Mouse (Mus musculus) midbrain, embryonic 16.5 days (tissue): Measurements from ENCODE around the gene Tysnd1. TPM values are rescaled to one million over a fixed set of nuclear protein-coding genes. Genes with fewer than 3 reads are reported as not detected.

ENCODE experiments used
- ATAC-seq: fragments of 200-750 bp; cut with Nextera tagmentation; 2 replicates; pipeline ENCODE4 v1.8.0; 2017; ENCODE audit warnings: moderate TSS enrichment
- H3K27ac ChIP-seq: fragments of 300-500 bp; sonication (generic); 2 replicates; pipeline ENCODE4 v1.5.1; 2014; ENCODE audit warnings: mild to moderate bottlenecking, low read length, mixed read lengths
- H3K27me3 ChIP-seq: fragments of 300-500 bp; sonication (generic); 2 replicates; pipeline ENCODE4 v1.6.1; 2014; ENCODE audit warnings: low read depth, low read length, mixed read lengths; ENCODE audit not compliant: control insufficient read depth, insufficient read depth
- H3K36me3 ChIP-seq: fragments of 300-500 bp; sonication (generic); 2 replicates; pipeline ENCODE4 v1.6.1; 2014; ENCODE audit warnings: mild to moderate bottlenecking, low read length, moderate library complexity, mixed read lengths; ENCODE audit not compliant: control insufficient read depth, insufficient read depth
- H3K4me1 ChIP-seq: fragments of 300-500 bp; sonication (generic); 2 replicates; pipeline ENCODE4 v1.6.1; 2014; ENCODE audit warnings: mild to moderate bottlenecking, low read length, mixed read lengths; ENCODE audit not compliant: control insufficient read depth, insufficient read depth
- H3K4me2 ChIP-seq: fragments of 300-500 bp; sonication (generic); 2 replicates; pipeline ENCODE4 v1.6.1; 2014; ENCODE audit warnings: mild to moderate bottlenecking, low read length, mixed read lengths
- H3K4me3 ChIP-seq: fragments of 300-500 bp; sonication (generic); 2 replicates; pipeline ENCODE4 v1.5.1; 2014; ENCODE audit warnings: low read depth, mild to moderate bottlenecking, low read length, moderate library complexity, mixed read lengths
- H3K9ac ChIP-seq: fragments of 300-500 bp; sonication (generic); 2 replicates; pipeline ENCODE4 v1.6.1; 2014; ENCODE audit warnings: low read depth, low read length, mixed read lengths
- H3K9me3 ChIP-seq: fragments of 300-500 bp; sonication (generic); replicated peaks from 2 replicates; pipeline ENCODE4 v1.6.1; 2014; ENCODE audit warnings: mild to moderate bottlenecking, low read length, mixed read lengths; ENCODE audit not compliant: control insufficient read depth, poor library complexity, severe bottlenecking
- WGBS: fragments of 180-500 bp; shearing (Covaris S2); extraction: QIAGEN DNeasy Blood & Tissue Kit; methylation state at CpG from one replicate; pipeline ENCODE4 v1.1.7; 2014; 5-methylcytosine and 5-hydroxymethylcytosine counted together
- polyA plus RNA-seq: library from polyadenylated mRNA; unstranded; fragments of >200 nt; fragmentation: Nextera tagmentation; extraction: Ambion mirVana; gene quantifications from 2 replicates; pipeline ENCODE4 v1.2.1, GENCODE M21; 2015

Gene Tysnd1
- 21.4 and 21.9 TPM in 2 replicates for polyA plus RNA-seq

GRCm38 (mm10) chr10:61694870-61695670 is at the start of gene Tysnd1:
TSS of gene Tysnd1 (plus strand) at chr10:61695514.
- no peaks in the 10 kb centered on the region for H3K27me3 ChIP-seq
- H3K9me3 ChIP-seq, result no peaks in the 10 kb centered on the region
- H3K36me3 ChIP-seq, result peaks cover 20% of the 10 kb centered on the region
- 1% methylated on average over 40 of the region's 42 CpGs for WGBS
- peak; percentile 97 for ATAC-seq
- H3K27ac ChIP-seq, result peak within 1 kb of the TSS; percentile 76
- H3K4me2 ChIP-seq, result peak within 1 kb of the TSS; percentile 100
- peak within 1 kb of the TSS; percentile 81 for H3K9ac ChIP-seq
- H3K4me3 ChIP-seq, result peak within 1 kb of the TSS; percentile 95
- peaks cover 22% of the 10 kb centered on the region for H3K4me1 ChIP-seq

DNA sequence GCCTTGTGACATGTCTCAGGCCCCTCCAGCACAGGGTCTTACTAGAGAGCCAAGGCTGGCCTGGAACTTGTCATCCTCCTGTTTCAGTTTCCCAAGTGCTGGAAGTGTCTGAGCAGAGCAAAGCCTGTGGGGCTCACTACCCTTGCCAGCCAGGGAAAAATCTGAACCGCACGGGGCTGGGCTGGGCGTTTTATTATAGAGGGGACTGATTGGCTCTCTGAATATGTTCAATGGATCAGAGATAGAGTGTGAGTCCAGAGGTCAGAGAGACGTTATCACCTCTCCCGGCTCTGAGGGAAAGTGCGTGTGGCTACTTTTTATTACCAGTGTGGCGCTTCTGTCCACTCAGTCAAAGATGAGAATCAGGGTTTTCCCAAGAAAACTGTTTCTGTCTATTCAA is 48.8 kb upstream of the Tysnd1 start:
- H3K9ac ChIP-seq, result no peak overlapping the region

GRCm38 (mm10) chr10:61647790-61648736 is 47.3 kb upstream of the Tysnd1 start, which contains the start of gene Ppa1:
TSS of gene Ppa1 (plus strand) at chr10:61648552.
- peak within 1 kb of the TSS; percentile 91 for H3K9ac ChIP-seq
- peak; percentile 99 for ATAC-seq
- H3K27me3 ChIP-seq, result no peaks in the 10 kb centered on the region
- peaks cover 4% of the 10 kb centered on the region for H3K4me1 ChIP-seq
- no peaks in the 10 kb centered on the region for H3K36me3 ChIP-seq
- peak within 1 kb of the TSS; percentile 74 for H3K4me2 ChIP-seq
- no peaks in the 10 kb centered on the region for H3K9me3 ChIP-seq
- H3K4me3 ChIP-seq, result peak within 1 kb of the TSS; percentile 77
- 5% methylated on average over 26 of the region's 50 CpGs for WGBS
- H3K27ac ChIP-seq, result peak within 1 kb of the TSS; percentile 82

More for the DNA sequence above, 48.8 kb upstream of the Tysnd1 start:
- WGBS, result 75% methylated on average over 7 of the region's 7 CpGs
- H3K9me3 ChIP-seq, result no peaks in the 10 kb centered on the region
- no peak overlapping the region for H3K4me3 ChIP-seq
- no peaks in the 10 kb centered on the region for H3K36me3 ChIP-seq
- H3K27ac ChIP-seq, result no peak overlapping the region
- no peak for ATAC-seq
- H3K27me3 ChIP-seq, result no peaks in the 10 kb centered on the region
- H3K4me2 ChIP-seq, result no peak overlapping the region
- peaks cover 4% of the 10 kb centered on the region for H3K4me1 ChIP-seq

GRCm38 (mm10) chr10:61648737-61649645 is 46.3 kb upstream of the Tysnd1 start:
- H3K27me3 ChIP-seq, result no peaks in the 10 kb centered on the region
- H3K4me2 ChIP-seq, result peak overlapping the region; percentile 73
- H3K27ac ChIP-seq, result peak overlapping the region; percentile 82
- peaks cover 4% of the 10 kb centered on the region for H3K4me1 ChIP-seq
- no peaks in the 10 kb centered on the region for H3K36me3 ChIP-seq
- peak overlapping the region; percentile 91 for H3K9ac ChIP-seq
- 1% methylated on average over 49 of the region's 49 CpGs for WGBS
- peak overlapping the region; percentile 77 for H3K4me3 ChIP-seq
- no peaks in the 10 kb centered on the region for H3K9me3 ChIP-seq
- peak; percentile 67 for ATAC-seq

GRCm38 (mm10) chr10:61654105-61654504 is 41.2 kb upstream of the Tysnd1 start:
- Histone ChIP-seq H3K4me2 (no peak overlapping the region), H3K4me1 (peaks cover 4% of the 10 kb centered on the region), H3K9ac (no peak overlapping the region), H3K27me3 (no peaks in the 10 kb centered on the region), H3K36me3 (peaks cover 4% of the 10 kb centered on the region; the same call in 1 of the 2 replicates), H3K27ac (no peak overlapping the region), H3K4me3 (no peak overlapping the region), H3K9me3 (no peaks in the 10 kb centered on the region)
- 95% methylated on average over 4 of the region's 4 CpGs for WGBS
- ATAC-seq, result no peak

GRCm38 (mm10) chr10:61654691-61655090 is 40.6 kb upstream of the Tysnd1 start:
- peaks cover 10% of the 10 kb centered on the region for H3K36me3 ChIP-seq
- WGBS, result 92% methylated on average over 7 of the region's 7 CpGs
- H3K4me1 ChIP-seq, result no peaks in the 10 kb centered on the region; the same call in none of the 2 replicates
- no peak overlapping the region for H3K27ac ChIP-seq
- no peaks in the 10 kb centered on the region for H3K9me3 ChIP-seq
- H3K4me2 ChIP-seq, result no peak overlapping the region
- no peak overlapping the region for H3K4me3 ChIP-seq
- no peaks in the 10 kb centered on the region for H3K27me3 ChIP-seq
- no peak overlapping the region for H3K9ac ChIP-seq
- no peak for ATAC-seq

- peaks cover 13% of the 10 kb centered on the region for H3K36me3 ChIP-seq
- no peak overlapping the region for H3K27ac ChIP-seq
- H3K4me3 ChIP-seq, result no peak overlapping the region
- ATAC-seq, result no peak
- H3K27me3 ChIP-seq, result no peaks in the 10 kb centered on the region
- no peaks in the 10 kb centered on the region; the same call in 1 of the 2 replicates for H3K4me1 ChIP-seq
- no peak overlapping the region for H3K4me2 ChIP-seq
- H3K9ac ChIP-seq, result no peak overlapping the region
- WGBS, result 91% methylated on average over 3 of the region's 3 CpGs
- no peaks in the 10 kb centered on the region for H3K9me3 ChIP-seq
Observed at GRCm38 (mm10) chr10:61655188-61655587, 40.1 kb upstream of the Tysnd1 start.
